Mouse (Mus musculus) heart, postnatal 10 days (tissue): ENCODE results near the gene Hps3. TPM values are rescaled to one million over a fixed set of nuclear protein-coding genes. Genes with fewer than 3 reads are reported as not detected.
"Not testable (repeated sequence)": the region's sequence is repeated elsewhere in the genome, so short reads cannot be mapped to it uniquely, and the experiment has no call there.

Source experiments
- DNase-seq, 2 experiments: peaks; one replicate each; pipeline ENCODE4 v3.0.0; 2021
- intact Hi-C: fragments of 180-260 bp; cut with DNase I; formaldehyde crosslinking; loops from one replicate; pipeline ENCODE4 v1.15.1; 2025
- total RNA-seq, 2 experiments: library from RNA; stranded (reverse); gene quantifications; 2 replicates each; pipeline ENCODE4 v1.2.3; 2021

Hps3 gene
- 1 to 10 TPM; 9.6 to 9.8 TPM for total RNA-seq

- intact Hi-C loops, result loop anchor here (2.0 to 10.0 kb wide), 3 partner anchors 22 to 410 kb away; partner anchors contain the start of genes 1700064H15Rik and Hltf
- DNase-seq, result peak; percentile 90 to 92
These were observed at the start of gene Hps3 for GRCm38 (mm10) chr3:20034719-20035404. Hps3 (minus strand) TSS chr3:20035315.

DNA sequence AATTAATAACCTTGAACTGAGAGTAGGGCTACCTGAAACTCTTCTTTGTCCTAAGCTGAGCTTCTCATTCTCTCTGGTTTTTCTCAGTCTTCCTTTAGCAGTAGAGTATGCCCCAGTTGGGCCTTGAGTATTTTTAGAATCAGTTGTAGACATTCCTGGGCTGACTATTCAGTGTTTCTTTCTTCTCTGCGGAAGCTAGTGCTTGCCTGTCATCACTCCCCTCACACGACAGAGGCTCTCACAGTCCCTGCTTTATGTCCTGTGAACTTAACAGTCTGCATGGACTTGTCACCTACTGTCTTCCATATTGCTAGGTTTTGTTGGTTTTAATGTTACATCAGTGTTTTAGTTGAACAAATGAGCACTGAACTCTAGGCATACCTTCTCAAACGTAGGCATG, 47.0 kb upstream of the Hps3 start:
- intact Hi-C loops, result loop anchor here (5.0 kb wide), 1 partner anchor 70 kb away; no protein-coding TSS in a partner anchor
- peak; percentile 76 to 78 for DNase-seq

GRCm38 (mm10) chr3:20076145-20077053, 41.3 kb upstream of the Hps3 start:
- intact Hi-C loops, result loop anchor here (1.0 to 5.0 kb wide), 3 partner anchors 121 to 431 kb away; no protein-coding TSS in a partner anchor

GRCm38 (mm10) chr3:20058197-20058541, 23.1 kb upstream of the Hps3 start:
- intact Hi-C loops, result no loop called here
- DNase-seq, result no peak

More at GRCm38 (mm10) chr3:20076145-20077053, 41.3 kb upstream of the Hps3 start:
- peak; percentile 16 to 22 for DNase-seq

DNA sequence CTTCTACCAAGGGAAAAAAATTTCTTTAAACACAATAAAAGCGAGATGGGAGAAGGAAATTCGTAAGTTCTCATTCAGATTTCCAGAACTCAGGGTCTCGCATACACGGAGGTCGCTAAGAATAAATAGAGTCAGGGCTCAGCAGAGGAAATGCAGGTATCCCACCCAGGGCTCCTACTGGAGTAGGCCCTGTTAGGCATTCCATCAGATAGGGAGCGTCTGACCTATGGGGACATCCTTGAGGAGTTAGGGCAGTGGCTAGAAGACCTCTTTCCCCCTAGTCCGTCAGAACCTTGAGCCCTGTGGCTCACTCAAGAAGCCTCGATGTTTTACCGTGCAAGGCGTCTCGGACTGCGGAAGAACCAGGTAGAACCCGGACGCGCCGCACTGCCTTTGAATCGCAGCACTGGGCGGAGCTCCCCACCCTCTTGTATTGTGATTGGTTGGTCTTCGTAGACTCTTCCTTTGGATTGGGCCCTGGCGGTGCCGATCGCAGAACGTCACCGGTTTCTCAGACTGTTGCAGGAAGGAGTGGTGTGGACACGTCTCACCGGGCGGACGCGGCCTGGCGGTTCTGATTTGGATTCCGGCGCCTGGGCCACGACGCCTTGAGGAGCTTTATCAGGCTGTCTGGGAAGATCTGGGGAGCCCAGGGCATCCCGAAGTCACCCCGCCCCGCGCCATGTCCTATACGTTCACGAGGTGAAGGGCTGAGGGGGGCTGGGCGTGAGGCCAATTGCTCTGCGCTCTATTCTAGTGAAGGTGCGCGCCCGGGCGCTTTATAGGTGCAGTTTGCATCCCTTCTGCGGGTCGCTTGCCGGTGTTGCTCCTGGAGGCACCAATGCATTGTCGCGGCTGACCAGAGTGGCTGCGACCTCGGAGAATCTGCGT, 22.4 kb upstream of the Hps3 start, which contains the start of gene Hltf:
Gene Hltf (plus strand): TSS at position 506 of the 891 bp plus-strand sequence.
- intact Hi-C loops, result loop anchor here (2.0 kb wide), 1 partner anchor 23 kb away; the partner anchor contains the start of gene Hps3
- DNase-seq, result peak; percentile 96

DNA sequence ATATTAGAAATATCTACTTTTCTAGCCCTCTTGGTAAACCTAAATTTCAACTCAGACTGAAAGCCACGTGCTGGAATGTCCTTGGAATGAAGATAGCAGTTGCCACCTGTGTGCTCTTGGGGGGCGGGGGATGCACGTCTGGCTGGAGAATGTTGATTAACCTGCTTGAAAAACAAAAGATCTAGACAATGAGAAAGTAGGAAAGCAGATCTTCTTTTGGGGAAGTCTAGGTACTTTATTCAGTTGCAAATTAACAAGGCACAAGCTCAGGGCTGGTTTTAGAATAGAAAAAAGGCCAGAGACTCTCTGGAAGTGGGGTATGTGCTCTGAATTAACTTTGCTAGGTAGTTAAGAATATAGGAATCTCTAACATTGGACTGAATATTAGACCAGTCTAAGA, 9.6 kb upstream of the Hps3 start:
- intact Hi-C loops, DNase-seq: not testable (repeated sequence)

DNA sequence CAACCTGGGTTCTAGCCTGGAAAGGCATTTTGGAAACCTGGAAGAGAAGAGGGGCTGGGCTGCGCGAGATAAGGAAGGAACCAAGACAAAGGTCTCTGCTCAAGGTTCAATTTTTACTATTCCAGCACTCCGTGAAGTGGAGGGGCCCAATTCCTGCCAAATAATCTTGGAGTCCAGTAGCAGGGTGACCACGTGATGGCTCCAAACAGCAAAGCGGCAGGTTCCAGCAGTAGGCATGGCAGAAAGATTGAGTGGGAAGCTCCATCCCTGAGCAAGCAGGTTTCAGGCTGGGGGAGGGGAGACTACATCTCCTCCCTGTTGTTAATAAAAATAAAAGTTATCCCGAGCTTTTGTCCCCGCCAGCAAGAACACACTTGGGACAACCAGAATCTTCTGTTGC, 6.3 kb upstream of the Hps3 start:
- intact Hi-C loops, DNase-seq: not testable (repeated sequence)

GRCm38 (mm10) chr3:20036069-20036468, 954 bp upstream of the Hps3 start:
- intact Hi-C loops, result loop anchor here (10.0 kb wide), 1 partner anchor 411 kb away; the partner anchor contains the start of gene 1700064H15Rik
- no peak for DNase-seq

DNA sequence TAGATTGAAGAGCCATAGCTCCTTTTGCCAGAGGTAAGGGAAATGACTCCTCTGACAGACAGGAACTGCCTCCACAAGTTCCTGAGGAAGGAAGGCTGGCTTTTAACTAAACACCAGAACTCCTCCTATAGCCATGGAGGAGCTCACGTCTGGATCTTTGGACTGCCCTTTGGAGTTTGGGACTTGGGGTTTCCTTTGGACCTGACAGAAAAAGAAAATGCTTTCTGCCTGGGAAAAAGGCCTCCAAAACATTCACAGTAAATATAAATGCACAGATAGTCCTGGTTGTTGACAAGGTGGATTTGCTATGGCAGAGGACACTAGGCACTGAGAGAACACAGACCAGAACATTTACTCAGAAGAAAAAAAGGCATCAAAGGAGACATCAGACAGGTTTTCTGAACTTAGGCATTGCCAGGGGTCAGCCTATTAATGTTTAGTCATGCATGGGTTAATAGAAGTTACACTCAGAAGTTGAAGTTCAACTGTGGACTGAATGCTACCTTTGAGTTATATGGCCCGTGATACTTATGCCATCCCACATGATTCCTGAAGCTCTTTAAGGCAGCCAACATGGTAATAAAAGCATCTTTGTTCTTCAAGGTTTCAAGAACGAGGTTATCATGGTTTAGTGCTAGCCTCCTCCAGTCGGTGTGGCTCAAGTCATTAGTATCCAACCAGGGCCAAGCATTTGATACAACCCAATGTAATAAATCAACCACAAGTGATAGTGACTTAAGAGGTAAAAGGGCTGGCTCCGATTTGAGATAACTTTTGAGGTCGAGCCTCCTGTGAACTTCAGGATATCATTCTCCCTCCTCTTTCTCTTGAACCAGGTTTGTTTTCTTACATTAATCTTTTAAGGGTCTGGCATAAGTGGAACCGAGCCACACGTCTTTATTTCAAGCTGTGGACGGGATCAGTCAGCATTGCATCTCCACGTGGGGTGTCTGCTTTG, 1.1 kb downstream of the Hps3 start:
- no peak for DNase-seq
- intact Hi-C loops, result loop anchor here (2.0 to 10.0 kb wide), 3 partner anchors 23 to 409 kb away; partner anchors contain the start of genes 1700064H15Rik and Hltf

DNA sequence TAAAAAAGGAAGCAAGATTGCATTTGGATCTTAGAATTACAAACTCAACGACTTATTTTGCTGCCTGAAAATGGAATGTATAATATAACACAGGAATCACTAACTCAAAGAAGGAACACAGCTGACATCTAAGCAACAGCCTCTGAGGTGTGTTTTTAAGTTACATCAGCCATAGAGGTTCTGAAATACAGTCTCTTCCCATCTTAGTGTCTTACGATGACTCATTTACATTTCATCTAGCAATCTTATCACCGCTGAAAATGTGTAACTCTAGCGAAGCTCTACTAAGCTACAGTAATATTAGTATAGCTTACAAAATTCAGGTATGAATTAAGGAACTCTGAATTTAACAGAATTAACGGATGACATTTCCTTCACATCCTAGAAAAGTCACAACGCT, 4.3 kb downstream of the Hps3 start:
- intact Hi-C loops, result loop anchor here (5.0 to 10.0 kb wide), 2 partner anchors 41 to 406 kb away; partner anchors contain the start of gene 1700064H15Rik
- no peak for DNase-seq

- intact Hi-C loops, result no loop called here
- DNase-seq, result no peak
These were observed 6.5 kb downstream of the Hps3 start for GRCm38 (mm10) chr3:20028640-20029039.

- intact Hi-C loops, result no loop called here
- DNase-seq, result no peak
These were observed 7.3 kb downstream of the Hps3 start for GRCm38 (mm10) chr3:20027788-20028187.

- DNase-seq, result no peak
- intact Hi-C loops, result no loop called here
These were observed 8.0 kb downstream of the Hps3 start for GRCm38 (mm10) chr3:20026996-20027689.

GRCm38 (mm10) chr3:20026481-20026880, 8.6 kb downstream of the Hps3 start:
- DNase-seq, result no peak
- intact Hi-C loops, result no loop called here

- DNase-seq, result no peak
- intact Hi-C loops, result no loop called here
These were observed 11.3 kb downstream of the Hps3 start for GRCm38 (mm10) chr3:20023832-20024231.

GRCm38 (mm10) chr3:20018076-20018475, 17.0 kb downstream of the Hps3 start:
- intact Hi-C loops, result no loop called here
- no peak for DNase-seq

GRCm38 (mm10) chr3:20014454-20014853, 20.7 kb downstream of the Hps3 start:
- intact Hi-C loops, result no loop called here
- DNase-seq, result peak; percentile 17 to 31

- intact Hi-C loops, DNase-seq: not testable (repeated sequence)
These were observed 24.2 kb downstream of the Hps3 start for GRCm38 (mm10) chr3:20010905-20011304.
